Mouse (Mus musculus) forebrain, embryonic 15.5 days (tissue): ENCODE measurements around the gene Fam20c. TPM values are rescaled to one million over a fixed set of nuclear protein-coding genes. Genes with fewer than 3 reads are reported as not detected.
A peak's percentile ranks its signal among the peaks of the same experiment; 100 is the strongest.

ENCODE experiments used
- ATAC-seq: fragments of 200-750 bp; cut with Nextera tagmentation; replicated peaks from 2 replicates; pipeline ENCODE4 v1.8.0; 2017; ENCODE audit warnings: mild to moderate bottlenecking, moderate TSS enrichment, moderate library complexity
- H3K27ac ChIP-seq: fragments of 300-500 bp; sonication (generic); replicated peaks from 2 replicates; pipeline ENCODE4 v1.5.1; 2015; ENCODE audit warnings: mild to moderate bottlenecking, inconsistent platforms
- H3K27me3 ChIP-seq: fragments of 300-500 bp; sonication (generic); 2 replicates; pipeline ENCODE4 v1.6.1; 2015; ENCODE audit warnings: inconsistent platforms
- H3K36me3 ChIP-seq: fragments of 300-500 bp; sonication (generic); 2 replicates; pipeline ENCODE4 v1.6.1; 2015; ENCODE audit warnings: mild to moderate bottlenecking, inconsistent platforms
- H3K4me1 ChIP-seq: fragments of 300-500 bp; sonication (generic); 2 replicates; pipeline ENCODE4 v1.6.1; 2015; ENCODE audit warnings: inconsistent platforms
- H3K4me2 ChIP-seq: fragments of 300-500 bp; sonication (generic); replicated peaks from 2 replicates; pipeline ENCODE4 v1.6.1; 2015; ENCODE audit warnings: mild to moderate bottlenecking, inconsistent platforms
- H3K4me3 ChIP-seq: fragments of 300-500 bp; sonication (generic); 2 replicates; pipeline ENCODE4 v1.5.1; 2015; ENCODE audit warnings: mild to moderate bottlenecking, inconsistent platforms
- H3K9ac ChIP-seq: fragments of 300-500 bp; sonication (generic); replicated peaks from 2 replicates; pipeline ENCODE4 v1.6.1; 2015; ENCODE audit warnings: mild to moderate bottlenecking, inconsistent platforms
- H3K9me3 ChIP-seq: fragments of 300-500 bp; sonication (generic); 2 replicates; pipeline ENCODE4 v1.6.1; 2016; ENCODE audit warnings: inconsistent platforms
- WGBS: fragments of 180-500 bp; shearing (Covaris S2); methylation state at CpG from one replicate; pipeline ENCODE4 v1.1.7; 2015; ENCODE audit warnings: mixed read lengths; 5-methylcytosine and 5-hydroxymethylcytosine counted together
- polyA plus RNA-seq: library from polyadenylated mRNA; unstranded; fragments of >200 nt; fragmentation: Nextera tagmentation; extraction: Ambion mirVana; gene quantifications from 2 replicates; pipeline ENCODE4 v1.2.1, GENCODE M21; 2015

Fam20c gene
- polyA plus RNA-seq, 1 experiment from 2014 or later = 43.7 TPM

- peak overlapping the region; percentile 84 for H3K4me2 ChIP-seq
- H3K4me1 ChIP-seq = peaks cover 72% of the 10 kb centered on the region
- ATAC-seq = no peak
- no peaks in the 10 kb centered on the region for H3K27me3 ChIP-seq
- no peak overlapping the region for H3K27ac ChIP-seq
- H3K36me3 ChIP-seq = peaks cover 45% of the 10 kb centered on the region
- WGBS = 72% methylated on average over 3 of the region's 3 CpGs
- H3K9ac ChIP-seq = peak overlapping the region; percentile 22
- no peaks in the 10 kb centered on the region for H3K9me3 ChIP-seq
- H3K4me3 ChIP-seq = no peak overlapping the region
Observed at GRCm38 (mm10) chr5:138758533-138758932, 4.2 kb downstream of the Fam20c start.

- peak overlapping the region; percentile 53 for H3K27ac ChIP-seq
- H3K4me3 ChIP-seq = no peak overlapping the region
Observed at GRCm38 (mm10) chr5:138761836-138762334, 7.6 kb downstream of the Fam20c start.

GRCm38 (mm10) chr5:138762361-138762760, 8.0 kb downstream of the Fam20c start:
- peaks cover 68% of the 10 kb centered on the region for H3K36me3 ChIP-seq
- H3K4me2 ChIP-seq = no peak overlapping the region
- no peak overlapping the region for H3K9ac ChIP-seq
- no peaks in the 10 kb centered on the region for H3K27me3 ChIP-seq
- H3K9me3 ChIP-seq = no peaks in the 10 kb centered on the region
- ATAC-seq = no peak
- no peak overlapping the region for H3K4me3 ChIP-seq
- H3K27ac ChIP-seq = 0 out of 2 replicates have a peak overlapping the region, but pooled peaks have one; percentile 53
- peaks cover 48% of the 10 kb centered on the region for H3K4me1 ChIP-seq
- WGBS = 75% methylated on average over 4 of the region's 4 CpGs

More at GRCm38 (mm10) chr5:138761836-138762334, 7.6 kb downstream of the Fam20c start:
- WGBS = 24% methylated on average over 5 of the region's 5 CpGs
- H3K4me1 ChIP-seq = peaks cover 52% of the 10 kb centered on the region
- no peaks in the 10 kb centered on the region for H3K9me3 ChIP-seq
- no peaks in the 10 kb centered on the region for H3K27me3 ChIP-seq
- peaks cover 65% of the 10 kb centered on the region for H3K36me3 ChIP-seq
- no peak overlapping the region; the same call in 1 of the 2 replicates for H3K9ac ChIP-seq
- 0 out of 2 replicates have a peak overlapping the region, but pooled peaks have one; percentile 4 for H3K4me2 ChIP-seq
- ATAC-seq = 0 out of 2 replicates have a peak, but pooled peaks have one; percentile 11

- H3K36me3 ChIP-seq = peaks cover 73% of the 10 kb centered on the region
- no peaks in the 10 kb centered on the region for H3K27me3 ChIP-seq
- H3K4me1 ChIP-seq = peaks cover 25% of the 10 kb centered on the region
- ATAC-seq = no peak
- H3K9ac ChIP-seq = no peak overlapping the region
- 87% methylated on average over 8 of the region's 8 CpGs for WGBS
- no peak overlapping the region for H3K4me3 ChIP-seq
- no peak overlapping the region for H3K27ac ChIP-seq
- H3K9me3 ChIP-seq = no peaks in the 10 kb centered on the region
- H3K4me2 ChIP-seq = no peak overlapping the region
Observed at GRCm38 (mm10) chr5:138764601-138765000, 10.3 kb downstream of the Fam20c start.

- WGBS = 89% methylated on average over 11 of the region's 11 CpGs
- H3K36me3 ChIP-seq = peaks cover 70% of the 10 kb centered on the region
Observed at GRCm38 (mm10) chr5:138767650-138768049, 13.3 kb downstream of the Fam20c start.

GRCm38 (mm10) chr5:138768704-138769103, 14.4 kb downstream of the Fam20c start:
- no peaks in the 10 kb centered on the region for H3K27me3 ChIP-seq
- no peak overlapping the region for H3K4me2 ChIP-seq
- H3K4me3 ChIP-seq = no peak overlapping the region
- H3K27ac ChIP-seq = no peak overlapping the region
- H3K36me3 ChIP-seq = peaks cover 69% of the 10 kb centered on the region
- ATAC-seq = no peak
- WGBS = 86% methylated on average over 2 of the region's 2 CpGs
- H3K9me3 ChIP-seq = no peaks in the 10 kb centered on the region
- H3K4me1 ChIP-seq = no peaks in the 10 kb centered on the region
- H3K9ac ChIP-seq = no peak overlapping the region

More at GRCm38 (mm10) chr5:138767650-138768049, 13.3 kb downstream of the Fam20c start:
- Histone ChIP-seq H3K4me2 (no peak overlapping the region), H3K9ac (no peak overlapping the region), H3K27me3 (no peaks in the 10 kb centered on the region), H3K4me1 (no peaks in the 10 kb centered on the region), H3K9me3 (no peaks in the 10 kb centered on the region), H3K27ac (no peak overlapping the region), H3K4me3 (no peak overlapping the region)
- ATAC-seq = no peak

GRCm38 (mm10) chr5:138769126-138769525, 14.8 kb downstream of the Fam20c start:
- H3K9me3 ChIP-seq = no peaks in the 10 kb centered on the region
- no peak overlapping the region for H3K4me2 ChIP-seq
- H3K4me1 ChIP-seq = no peaks in the 10 kb centered on the region
- H3K27me3 ChIP-seq = no peaks in the 10 kb centered on the region
- 91% methylated on average over 5 of the region's 5 CpGs for WGBS
- no peak for ATAC-seq
- H3K4me3 ChIP-seq = no peak overlapping the region
- H3K36me3 ChIP-seq = peaks cover 71% of the 10 kb centered on the region
- no peak overlapping the region for H3K27ac ChIP-seq
- no peak overlapping the region for H3K9ac ChIP-seq

- Histone ChIP-seq H3K4me3 (no peak overlapping the region), H3K4me1 (peaks cover 16% of the 10 kb centered on the region), H3K36me3 (peaks cover 38% of the 10 kb centered on the region), H3K27ac (no peak overlapping the region), H3K9me3 (no peaks in the 10 kb centered on the region), H3K27me3 (no peaks in the 10 kb centered on the region), H3K9ac (no peak overlapping the region), H3K4me2 (no peak overlapping the region)
- WGBS = 93% methylated on average over 5 of the region's 5 CpGs
- ATAC-seq = no peak
Observed at GRCm38 (mm10) chr5:138775096-138775495, 20.8 kb downstream of the Fam20c start.

GRCm38 (mm10) chr5:138776346-138776745, 22.0 kb downstream of the Fam20c start:
- ATAC-seq = no peak
- Histone ChIP-seq H3K36me3 (peaks cover 32% of the 10 kb centered on the region), H3K4me3 (no peak overlapping the region), H3K9me3 (no peaks in the 10 kb centered on the region), H3K4me1 (peaks cover 16% of the 10 kb centered on the region), H3K27ac (no peak overlapping the region), H3K27me3 (no peaks in the 10 kb centered on the region), H3K9ac (no peak overlapping the region), H3K4me2 (no peak overlapping the region)
- WGBS = 61% methylated on average over 1 of the region's 1 CpGs

GRCm38 (mm10) chr5:138778731-138779463, 24.6 kb downstream of the Fam20c start:
- Histone ChIP-seq H3K27me3 (no peaks in the 10 kb centered on the region), H3K4me1 (peaks cover 25% of the 10 kb centered on the region), H3K9ac (no peak overlapping the region), H3K4me2 (no peak overlapping the region), H3K36me3 (peaks cover 18% of the 10 kb centered on the region; the same call in 1 of the 2 replicates), H3K9me3 (no peaks in the 10 kb centered on the region), H3K4me3 (no peak overlapping the region), H3K27ac (peak overlapping the region; percentile 79)
- 48% methylated on average over 9 of the region's 9 CpGs for WGBS
- ATAC-seq = peak; percentile 60

GRCm38 (mm10) chr5:138779655-138780054, 25.3 kb downstream of the Fam20c start:
- H3K27ac ChIP-seq = peak overlapping the region; percentile 79; the same call in 1 of the 2 replicates
- H3K9me3 ChIP-seq = no peaks in the 10 kb centered on the region
- ATAC-seq = no peak
- H3K9ac ChIP-seq = no peak overlapping the region
- H3K36me3 ChIP-seq = peaks cover 18% of the 10 kb centered on the region; the same call in 1 of the 2 replicates
- no peak overlapping the region for H3K4me3 ChIP-seq
- WGBS = 89% methylated on average over 3 of the region's 3 CpGs
- peaks cover 25% of the 10 kb centered on the region for H3K4me1 ChIP-seq
- no peaks in the 10 kb centered on the region for H3K27me3 ChIP-seq
- no peak overlapping the region for H3K4me2 ChIP-seq

GRCm38 (mm10) chr5:138782697-138783096, 28.4 kb downstream of the Fam20c start:
- no peak for ATAC-seq
- H3K27ac ChIP-seq = peak overlapping the region; percentile 53

More at GRCm38 (mm10) chr5:138782697-138783096, 28.4 kb downstream of the Fam20c start:
- peaks cover 8% of the 10 kb centered on the region; the same call in 1 of the 2 replicates for H3K36me3 ChIP-seq
- 100% methylated on average over 1 of the region's 1 CpGs for WGBS
- no peaks in the 10 kb centered on the region for H3K27me3 ChIP-seq
- peaks cover 25% of the 10 kb centered on the region for H3K4me1 ChIP-seq
- no peak overlapping the region for H3K9ac ChIP-seq
- no peaks in the 10 kb centered on the region for H3K9me3 ChIP-seq
- H3K4me2 ChIP-seq = no peak overlapping the region
- H3K4me3 ChIP-seq = no peak overlapping the region
